Mouse (Mus musculus) cerebellum, postnatal 10 days (tissue): ENCODE results near the gene Alk.
"Not testable (repeated sequence)": the region's sequence is repeated elsewhere in the genome, so short reads cannot be mapped to it uniquely, and the experiment has no call there.

Source experiments
- DNase-seq, 2 experiments: peaks; one replicate each; pipeline ENCODE4 v3.0.0; 2021; ENCODE audit warnings: mixed read lengths in 2 of 2

Gene Alk

DNA sequence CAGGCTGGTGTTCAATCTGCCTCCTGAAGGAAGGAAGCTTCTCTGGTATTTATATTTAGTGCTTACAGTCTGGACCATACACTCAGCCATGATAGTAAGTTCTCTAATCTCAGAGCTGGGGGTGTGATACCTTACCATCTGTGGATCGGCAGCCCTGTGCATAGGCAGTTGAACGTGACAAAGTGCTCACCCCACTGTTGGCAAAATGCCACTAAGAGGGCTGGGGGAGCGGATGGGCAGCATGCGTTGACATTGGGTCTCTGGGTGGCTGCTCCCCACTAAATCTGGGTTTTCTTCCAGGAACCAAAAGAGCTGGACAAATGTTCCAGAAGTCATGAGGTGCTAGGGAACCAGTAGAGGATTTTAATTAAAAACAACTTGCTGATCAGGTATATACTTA, 78.1 kb downstream of the Alk start:
- peak; percentile 51 to 70 for DNase-seq

DNA sequence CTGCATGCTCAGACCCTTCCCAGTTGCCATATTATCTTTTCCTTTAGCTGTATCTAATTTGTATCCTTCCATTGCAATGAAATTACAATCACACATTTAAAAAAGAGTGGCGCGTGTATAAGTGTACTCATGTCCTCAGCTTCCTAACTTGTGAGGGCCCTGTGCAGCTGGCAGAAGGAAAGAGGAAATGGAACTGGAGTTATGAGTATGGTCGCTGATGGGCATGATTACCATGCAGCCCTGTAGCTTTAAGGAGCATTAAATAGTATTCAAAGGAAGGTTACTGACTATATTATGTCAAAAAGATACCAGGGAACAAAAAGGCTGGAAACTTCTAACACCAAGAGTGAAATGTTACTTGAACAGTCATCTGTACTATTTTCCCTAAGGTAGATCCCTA, 79.6 kb downstream of the Alk start:
- no peak for DNase-seq

DNA sequence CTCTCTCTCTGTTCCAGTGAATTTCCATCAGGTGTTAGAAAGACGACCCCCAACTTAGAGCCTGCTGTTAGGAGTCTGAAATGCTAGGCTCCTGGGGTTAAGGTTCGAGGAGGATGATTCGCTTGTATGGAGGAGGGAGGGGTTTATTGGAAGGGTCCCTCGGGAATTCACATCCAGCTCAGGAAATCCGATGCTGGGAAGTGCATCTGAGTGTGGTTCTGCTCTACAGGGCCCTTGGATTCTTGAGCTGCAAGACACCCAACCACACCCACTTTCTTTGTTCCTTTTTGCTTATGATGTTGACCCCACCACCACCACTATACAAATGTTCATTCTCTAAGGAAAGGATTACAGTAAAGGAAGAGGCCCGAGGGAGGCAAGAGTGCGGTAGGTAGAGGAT, 81.4 kb downstream of the Alk start:
- DNase-seq = no peak

DNA sequence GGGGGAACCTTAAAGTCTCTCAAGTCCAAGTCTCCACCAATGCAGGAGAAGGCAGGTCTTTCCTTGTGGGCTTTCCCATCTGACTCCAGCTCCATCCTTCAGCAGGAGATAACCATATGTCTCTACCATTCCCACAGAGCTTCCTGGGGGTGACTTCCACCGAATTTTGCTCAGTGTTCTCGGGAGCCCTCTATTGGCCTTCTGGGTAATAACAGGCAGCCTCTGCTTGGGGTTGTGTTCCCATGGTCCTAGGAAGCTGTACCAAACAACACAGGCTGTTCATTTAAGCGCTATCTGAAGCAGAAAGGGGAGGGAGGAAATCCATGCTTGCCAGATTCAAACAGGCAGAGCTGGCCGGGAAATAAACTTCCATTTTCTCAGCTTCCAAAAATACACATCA, 82.0 kb downstream of the Alk start:
- DNase-seq = peak; percentile 81 to 83

DNA sequence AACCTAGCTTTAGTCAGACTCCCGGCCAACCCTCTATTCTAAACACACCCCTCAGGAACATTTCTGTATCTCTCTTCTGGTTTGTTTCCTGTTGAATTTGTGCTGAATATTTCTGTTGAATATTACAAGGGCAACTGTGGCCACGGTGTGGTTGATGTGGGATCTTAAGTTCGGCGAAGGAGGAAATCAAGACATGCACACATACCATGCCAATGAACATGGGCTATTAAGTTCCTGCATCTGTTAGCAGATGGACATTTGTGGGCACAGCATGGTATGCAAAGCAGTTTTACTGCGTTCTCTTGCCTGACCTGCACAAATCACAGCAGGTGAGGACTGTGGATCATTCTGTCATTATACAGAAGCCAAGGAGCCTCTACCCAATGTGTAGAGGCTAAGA, 83.1 kb downstream of the Alk start:
- peak; percentile 84 to 90 for DNase-seq

DNA sequence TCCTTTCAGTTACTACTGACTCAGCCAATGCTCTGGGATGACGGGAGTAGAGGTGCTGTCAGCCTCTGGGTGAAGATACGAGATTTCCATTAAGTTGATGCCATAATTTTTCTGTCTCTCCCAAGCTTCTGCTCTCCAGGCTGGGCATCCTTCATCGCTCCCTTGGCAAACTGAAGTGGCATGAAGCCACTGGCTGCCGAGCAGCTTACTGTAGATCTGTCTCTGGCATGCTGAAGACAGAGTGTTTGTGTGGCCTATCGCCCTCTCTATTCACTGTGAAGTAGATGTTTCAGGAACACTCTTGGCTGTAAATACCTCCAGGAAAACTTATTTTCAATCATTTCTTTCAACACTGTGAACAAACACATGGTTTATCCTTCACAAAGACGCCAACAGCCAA, 93.7 kb downstream of the Alk start:
- DNase-seq = peak; percentile 78 to 84

DNA sequence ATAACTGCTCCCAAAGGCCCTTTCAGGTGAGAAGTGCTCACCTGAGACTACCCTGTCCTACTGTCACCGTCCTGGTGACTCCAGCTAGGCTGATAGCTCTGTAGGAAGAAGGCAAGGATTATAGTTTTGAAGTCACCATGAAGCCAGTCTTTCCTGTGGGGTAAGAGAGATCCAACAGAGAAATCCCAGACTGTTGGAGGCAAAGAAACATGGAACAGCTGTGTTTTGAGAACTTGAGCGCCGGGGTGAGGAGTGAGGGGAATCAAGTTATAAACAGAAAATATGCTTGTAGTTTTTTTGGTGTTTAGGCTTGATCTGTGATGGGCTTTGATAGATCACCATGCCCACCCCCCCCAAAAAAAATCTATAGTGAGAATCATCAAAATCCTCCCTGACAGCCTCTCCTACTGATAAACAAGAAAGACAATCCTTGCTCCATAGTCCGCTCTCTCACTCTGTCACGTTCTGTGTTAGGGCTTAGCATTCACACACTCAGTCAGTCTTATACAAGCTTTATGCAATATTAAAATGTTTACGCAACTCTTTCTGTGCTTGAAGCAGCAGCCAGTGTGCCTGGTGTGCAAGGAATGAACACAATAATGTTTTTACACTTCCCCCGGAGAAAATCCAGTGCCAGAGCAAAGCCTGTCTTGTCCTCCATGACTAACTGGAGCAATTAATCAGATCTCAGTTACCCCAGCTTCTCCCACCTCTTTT, 95.6 kb downstream of the Alk start:
- DNase-seq = no peak

DNA sequence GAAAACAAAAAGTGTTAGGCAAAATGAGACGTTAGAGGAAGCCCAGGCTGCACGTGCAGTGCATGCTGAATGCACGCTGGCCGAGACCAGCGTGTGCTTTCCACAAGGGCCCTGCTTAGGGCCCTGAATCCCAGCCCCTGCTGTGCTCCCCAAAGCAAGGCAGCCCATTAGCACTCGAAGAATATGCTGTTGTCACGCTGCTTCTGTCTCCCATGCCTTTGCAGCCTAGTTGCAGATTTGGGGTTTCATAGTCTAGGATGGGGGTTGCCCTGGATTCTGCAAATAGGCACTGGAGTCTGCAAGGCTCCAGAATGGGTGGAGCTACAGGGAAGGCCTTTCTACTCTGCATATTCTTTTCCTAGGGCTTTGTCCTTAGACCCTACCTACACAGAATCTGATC, 99.2 kb downstream of the Alk start:
- peak in 1 of 2 experiments; percentile 42 for DNase-seq

DNA sequence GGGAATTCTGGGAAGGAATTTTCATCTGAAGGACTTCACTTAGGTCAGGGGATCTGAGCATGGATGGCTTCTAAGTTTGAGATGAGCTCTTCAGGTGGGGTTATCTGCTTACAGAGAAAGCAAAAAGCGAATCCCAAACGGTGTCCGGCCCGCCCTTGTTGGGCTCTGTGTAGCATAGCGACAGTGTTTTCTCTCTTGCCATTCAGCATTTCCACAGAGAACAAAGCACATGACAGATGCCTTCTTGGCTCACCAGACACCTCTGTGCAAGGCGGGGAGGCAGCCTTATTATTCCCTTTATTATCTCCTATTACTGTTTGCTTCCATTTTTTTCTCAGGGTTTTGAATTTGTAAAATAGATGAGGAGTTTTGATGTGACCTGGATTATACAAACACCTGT, 99.8 kb downstream of the Alk start:
- DNase-seq = no peak

DNA sequence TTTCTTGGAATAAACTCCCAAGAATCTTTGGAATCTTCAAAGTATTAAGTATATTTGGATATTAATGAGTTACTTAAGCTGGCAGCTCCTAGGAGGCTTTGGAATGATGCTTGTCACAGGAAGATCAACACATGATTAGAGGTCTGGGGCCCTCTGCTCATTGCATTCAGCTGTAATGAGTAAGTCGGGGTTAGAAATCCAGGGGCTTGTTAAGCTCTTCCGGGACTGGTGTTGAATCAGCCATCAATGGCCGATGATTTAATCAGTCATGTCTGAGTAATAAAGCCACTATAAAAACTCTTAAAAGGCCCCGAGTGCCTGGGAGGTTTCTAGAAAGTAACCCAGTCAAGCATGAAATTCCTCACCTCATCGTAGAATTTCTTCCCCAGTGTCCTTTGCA, 109.0 kb downstream of the Alk start:
- DNase-seq = no peak

DNA sequence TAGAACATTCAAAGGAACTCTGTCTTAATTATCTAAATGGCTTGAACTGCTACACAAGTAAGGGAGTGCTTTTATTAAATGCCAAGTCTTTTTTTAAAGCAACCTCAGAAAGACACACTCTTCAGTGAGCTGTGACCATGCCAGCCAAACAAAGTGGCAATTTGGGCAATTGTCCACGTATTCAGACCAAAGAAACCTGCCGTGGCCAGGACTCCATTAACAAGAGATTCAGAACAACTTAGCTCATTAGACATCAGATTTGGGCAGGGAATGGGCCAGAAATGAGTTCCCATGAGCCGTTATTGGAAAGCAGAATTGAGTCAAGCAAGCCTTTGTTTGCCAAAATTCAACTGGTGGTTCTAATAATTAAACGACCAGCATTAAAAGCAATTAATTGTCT, 118.8 kb downstream of the Alk start:
- peak in 1 of 2 experiments; percentile 36 for DNase-seq

DNA sequence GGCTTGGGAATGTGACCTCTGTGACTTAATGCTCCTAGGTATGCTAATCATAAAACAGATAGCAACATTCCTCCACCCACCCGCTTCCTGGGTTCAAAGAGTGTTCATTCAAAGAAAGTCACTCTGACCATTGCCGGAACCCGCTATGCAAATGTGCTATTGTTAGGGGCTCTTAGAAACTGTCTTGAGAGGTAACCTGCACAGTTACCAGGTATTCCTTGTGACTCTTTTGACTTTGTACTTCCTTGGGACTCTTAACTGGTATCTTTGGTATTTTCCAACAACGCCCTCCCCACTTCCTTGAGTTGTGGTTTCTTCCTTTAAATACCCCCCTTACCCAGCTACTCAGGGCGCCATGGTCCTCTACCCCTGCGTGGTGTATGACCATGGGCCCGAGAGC, 125.2 kb downstream of the Alk start:
- DNase-seq = not testable (repeated sequence)

DNA sequence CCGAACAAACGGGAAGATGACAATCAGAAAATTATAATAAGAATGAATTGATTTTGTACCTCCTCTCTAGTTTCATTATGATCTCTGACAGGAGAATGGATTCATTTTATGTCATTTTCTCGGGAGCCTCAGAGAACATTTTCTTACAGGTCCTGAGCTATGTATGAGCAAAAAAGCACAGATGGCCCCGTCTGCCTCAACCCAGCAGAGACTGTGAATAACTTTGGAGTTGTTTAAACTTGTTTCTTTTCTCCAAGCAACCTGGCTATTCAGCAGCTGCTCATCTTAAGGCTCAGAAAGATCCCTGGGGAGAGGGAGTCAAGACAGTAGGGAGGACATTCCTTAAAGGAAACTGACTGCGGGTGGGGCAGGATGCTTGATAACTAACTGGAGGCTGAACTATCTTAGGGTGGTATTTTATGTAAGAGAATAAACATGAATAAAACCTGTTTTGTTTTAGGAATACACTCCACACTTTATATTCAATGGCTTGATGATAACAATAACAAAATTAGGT, 126.5 kb downstream of the Alk start:
- no peak for DNase-seq

DNA sequence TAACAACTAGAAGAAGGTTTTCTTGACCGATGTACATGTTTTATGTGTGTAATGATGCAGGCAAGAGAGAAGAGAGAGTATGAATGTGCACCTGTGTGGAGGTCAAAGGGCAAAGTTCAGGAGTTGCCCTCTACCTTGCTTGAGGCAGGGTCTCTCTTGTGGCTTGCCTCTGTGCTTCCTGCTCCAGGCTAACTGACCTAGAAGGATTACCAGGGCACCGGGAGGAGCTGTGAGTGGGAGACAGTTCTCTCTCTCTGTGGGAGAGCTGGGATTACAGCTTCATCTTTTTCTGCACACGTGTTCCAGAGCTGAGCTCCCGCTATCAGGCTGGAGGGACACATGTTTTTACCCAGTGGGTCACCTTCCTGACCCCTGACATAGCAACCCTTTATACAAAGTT, 127.5 kb downstream of the Alk start:
- no peak for DNase-seq

DNA sequence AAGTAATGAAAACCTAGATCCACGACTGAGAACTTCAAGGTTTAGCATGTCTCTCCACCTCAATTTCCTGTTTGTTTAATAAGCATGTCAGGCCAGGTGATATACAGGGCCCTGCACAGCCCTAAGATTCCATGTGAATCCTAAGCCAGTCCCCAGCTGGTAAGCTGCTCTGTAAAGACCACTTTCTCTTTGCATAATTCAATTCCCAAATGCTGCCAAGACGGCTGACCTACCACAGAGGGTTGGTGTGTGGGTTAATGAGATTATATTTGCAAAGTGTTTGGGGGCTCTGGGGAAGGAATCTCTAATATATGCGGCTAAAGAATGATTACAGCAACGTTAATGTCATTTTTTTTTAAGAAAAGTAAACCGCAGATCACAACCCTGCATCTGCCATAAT, 130.3 kb downstream of the Alk start:
- DNase-seq = peak; percentile 23 to 47

DNA sequence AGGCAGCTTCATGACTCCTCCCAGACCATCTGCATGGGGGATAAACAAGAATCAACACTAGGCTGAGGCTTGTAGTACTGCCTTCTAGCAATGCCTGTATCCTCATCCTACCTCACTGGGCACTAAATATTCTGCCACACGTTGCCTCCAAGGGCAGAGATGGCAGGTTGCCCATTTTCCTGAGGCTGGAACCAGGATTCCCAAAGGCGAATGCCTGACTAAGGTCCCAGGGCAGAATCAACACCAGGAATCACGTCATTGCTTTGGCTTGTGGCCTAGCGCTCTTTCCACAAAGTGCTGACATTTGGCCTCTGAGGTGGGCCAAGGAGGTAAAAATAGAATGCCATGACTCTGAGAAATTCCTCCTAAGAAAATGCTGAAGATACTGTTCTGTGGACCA, 155.9 kb downstream of the Alk start:
- peak; percentile 61 to 64 for DNase-seq

DNA sequence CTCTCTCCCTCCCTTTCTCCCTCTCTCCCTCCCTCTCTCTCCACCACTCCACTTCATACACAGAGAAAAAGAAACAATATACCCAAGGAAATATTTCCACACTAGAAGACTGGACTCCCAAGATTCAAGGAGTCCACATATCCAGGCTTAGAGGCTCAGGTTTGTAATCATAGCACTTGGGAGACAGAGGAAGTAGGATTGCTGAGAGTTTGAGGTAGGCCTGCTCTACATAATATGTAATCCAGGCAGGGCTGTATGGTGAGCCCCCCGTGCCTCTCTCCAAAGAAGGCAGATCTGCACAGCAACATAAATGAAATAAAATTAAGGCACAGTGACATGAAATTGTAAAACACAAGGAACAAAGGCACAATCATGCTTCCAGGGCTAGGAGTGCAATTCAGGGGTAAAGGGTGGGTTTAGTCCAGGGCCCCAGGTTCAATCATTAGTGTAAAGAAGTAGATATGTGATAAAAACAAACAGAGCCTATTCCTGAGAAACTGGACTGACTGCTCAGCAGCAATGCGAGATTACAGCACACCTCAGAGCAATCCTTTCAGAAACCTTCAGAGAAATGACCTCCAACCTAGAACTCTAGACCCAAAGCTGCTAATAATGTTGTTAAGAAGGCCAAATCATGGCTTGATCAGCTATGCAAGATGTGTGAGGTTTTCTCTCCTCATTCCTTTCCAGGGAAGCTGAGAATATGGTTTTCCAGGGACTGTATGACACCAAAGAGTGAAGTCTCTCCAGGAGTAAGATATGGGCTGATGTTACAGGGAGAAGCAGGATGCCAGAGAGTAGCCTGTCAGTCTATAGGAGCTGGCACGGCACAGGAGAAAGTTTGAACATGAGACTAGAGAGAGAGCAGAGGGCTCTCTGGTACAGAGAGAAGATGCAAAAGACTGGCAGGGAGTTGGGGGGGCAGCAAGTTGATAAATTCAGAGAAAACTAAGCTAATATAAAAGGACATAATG, 158.9 kb downstream of the Alk start:
- DNase-seq = no peak

DNA sequence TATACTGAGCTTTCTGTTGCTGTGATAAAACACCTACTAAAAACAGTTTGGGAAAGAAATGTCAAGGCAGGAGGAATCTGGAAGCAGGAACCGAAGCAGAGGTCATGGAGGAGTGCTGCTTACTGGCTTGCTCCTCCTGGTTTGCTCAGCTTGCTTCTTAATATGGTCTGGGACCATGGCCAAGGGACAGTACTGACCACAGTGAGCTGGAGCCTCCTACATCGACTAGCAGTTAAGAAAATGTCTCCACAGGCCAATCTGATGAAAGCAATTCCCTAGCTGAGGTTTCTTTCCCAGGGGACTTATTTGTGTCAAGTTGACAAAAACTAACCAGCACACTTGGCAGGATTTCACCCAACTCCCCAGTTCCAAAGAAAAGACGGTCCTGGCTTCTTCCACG, 187.0 kb downstream of the Alk start:
- DNase-seq = no peak

DNA sequence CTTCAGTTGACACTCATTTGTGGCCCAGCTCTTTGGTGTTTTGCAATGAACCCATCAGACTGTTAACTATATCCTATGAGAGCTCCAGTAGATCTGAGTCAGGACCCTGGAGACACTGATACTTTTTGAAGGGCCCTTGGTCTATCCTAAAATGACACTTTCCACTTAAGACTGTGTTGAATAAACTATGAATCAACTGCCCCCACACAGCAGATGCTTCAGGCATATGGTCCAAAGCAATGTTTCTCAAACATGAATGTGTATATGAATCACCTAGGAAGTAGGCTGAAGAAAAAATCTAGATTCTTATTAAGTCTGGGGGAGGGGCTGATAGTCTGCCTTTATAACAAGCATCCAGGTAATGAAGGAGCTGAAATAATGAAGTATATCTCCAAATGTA, 189.8 kb downstream of the Alk start:
- DNase-seq = no peak

DNA sequence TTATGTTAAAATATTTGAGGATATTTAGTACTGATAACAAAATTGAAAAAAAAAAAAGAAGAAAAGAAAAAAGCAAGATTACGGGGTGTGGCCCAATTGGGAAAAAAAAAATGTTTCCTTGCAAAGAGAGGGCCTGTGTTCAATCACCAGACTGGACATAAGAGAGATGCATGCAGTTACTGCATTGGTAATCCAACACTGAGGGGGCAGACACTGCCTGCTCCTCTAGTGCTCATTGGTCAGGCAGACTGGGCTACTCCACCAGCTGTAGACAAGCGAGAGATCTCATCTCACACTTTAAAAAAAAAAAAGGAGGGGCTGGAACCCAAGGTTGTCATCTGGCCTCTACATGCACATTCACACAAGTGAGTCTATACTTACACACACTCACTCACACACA, 199.6 kb downstream of the Alk start:
- no peak for DNase-seq

DNA sequence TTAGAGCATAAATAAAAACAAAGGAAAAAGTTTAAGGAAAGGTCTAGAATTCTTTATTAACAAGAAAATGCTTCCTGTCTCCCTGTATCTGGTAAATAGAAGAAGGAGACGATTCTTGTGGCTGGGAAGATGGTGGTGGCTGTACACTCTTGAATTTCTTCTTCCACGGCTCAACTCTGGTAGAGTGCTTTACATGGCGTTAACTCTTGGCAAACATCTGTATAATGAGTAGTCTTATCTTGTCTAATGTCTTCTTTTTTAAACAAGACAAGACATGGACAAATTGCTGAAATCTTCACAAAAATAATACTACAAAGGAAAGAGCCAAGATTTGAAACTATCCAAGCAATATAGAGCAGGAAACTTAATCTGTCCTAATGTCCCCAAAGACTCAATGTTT, 202.6 kb downstream of the Alk start:
- no peak for DNase-seq

DNA sequence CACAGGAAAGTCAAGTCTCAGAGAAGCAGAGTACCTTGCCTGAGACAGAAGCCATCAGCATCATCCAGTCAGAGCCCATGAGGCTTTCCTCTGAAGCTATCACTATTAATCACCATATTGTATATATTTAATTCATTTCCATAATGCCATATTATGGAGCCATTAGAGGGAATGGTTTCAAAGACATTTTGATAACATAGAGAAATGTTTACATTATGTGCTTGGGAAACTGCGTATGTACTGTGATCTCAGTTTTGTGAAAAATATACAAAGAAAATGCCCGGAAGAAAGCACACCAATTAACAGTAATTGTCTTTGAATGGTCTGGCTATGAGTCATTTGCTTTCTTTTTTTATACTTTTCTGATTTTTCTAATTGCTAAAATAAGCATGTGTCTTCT, 203.1 kb downstream of the Alk start:
- DNase-seq = no peak

DNA sequence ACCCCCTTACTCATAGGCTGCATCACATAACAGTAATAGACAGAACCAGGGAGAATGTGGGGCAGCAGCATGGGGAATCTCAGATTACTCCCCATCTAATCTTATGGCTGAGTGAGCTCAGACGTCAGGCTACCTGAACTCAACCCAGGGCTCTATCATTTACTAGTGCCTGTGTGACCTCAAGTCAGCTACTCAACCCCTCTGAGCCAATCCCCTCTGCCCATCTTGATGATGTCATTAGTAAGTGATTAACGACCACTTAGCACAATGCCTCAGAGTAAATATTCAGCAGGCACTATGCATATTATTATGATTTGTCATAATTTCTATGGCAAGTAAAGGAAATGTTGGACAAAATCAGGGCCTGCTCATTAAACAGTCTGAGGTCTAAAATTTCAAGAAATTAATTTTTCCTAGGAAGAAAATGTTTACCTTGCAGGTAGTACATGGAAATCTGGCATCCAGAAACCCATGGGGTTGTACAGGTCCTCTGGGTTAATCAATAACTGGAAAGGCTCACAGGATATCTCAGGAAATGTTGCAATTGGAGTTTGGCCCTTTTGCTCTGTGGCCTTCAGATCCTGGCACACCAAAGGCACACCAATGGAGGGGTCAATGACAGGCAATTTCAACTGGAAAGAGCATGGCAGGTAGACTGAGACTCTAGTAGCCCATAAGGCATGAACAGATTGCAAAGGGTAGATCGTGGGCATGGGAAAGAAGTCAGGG, 204.9 kb downstream of the Alk start:
- DNase-seq = no peak
